Mouse (Mus musculus) right cerebral cortex, adult 2 months (tissue): Measurements from ENCODE around the gene Myrf.
A peak's percentile ranks its signal among the peaks of the same experiment; 100 is the strongest.
"Not testable (repeated sequence)": the region's sequence is repeated elsewhere in the genome, so short reads cannot be mapped to it uniquely, and the experiment has no call there.

Experiments
- DNase-seq, 2 experiments: peaks; one replicate each; pipeline ENCODE4 v3.0.0; 2021 to 2022; ENCODE audit warnings: low spot score in 2 of 2

Gene Myrf

DNA sequence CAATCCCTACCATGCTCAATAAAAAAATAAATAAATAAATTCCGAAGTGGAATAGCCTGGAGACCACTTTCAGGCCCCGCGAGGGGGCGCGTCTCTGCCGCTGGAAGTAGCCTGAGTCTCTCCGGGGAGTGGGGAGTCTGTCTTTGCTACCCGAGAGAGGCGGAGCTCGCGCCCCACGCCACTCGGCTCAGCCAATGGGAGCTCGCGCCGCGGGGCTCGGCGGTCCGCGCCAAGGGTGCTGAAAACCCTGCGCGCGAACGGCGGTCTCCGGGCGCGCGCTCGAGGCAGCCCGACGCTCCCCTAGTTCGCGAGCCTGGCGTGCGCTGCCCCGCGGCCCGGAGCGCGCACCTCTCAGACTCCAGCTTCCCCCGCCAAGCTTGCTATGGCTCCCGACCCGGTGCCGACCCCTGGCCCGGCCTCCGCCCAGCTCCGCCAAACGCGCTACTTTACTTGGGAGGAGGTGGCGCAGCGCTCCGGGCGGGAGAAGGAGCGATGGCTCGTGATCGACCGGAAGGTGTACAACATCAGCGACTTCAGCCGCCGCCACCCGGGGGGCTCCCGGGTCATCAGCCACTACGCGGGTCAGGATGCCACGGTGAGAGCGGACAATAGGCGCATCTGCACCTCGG is 57.8 kb downstream of the Myrf start, which contains the start of gene Fads1:
Gene Fads1 (plus strand): TSS at position 219 of the 629 bp plus-strand sequence.
- peak; percentile 94 to 95 for DNase-seq

DNA sequence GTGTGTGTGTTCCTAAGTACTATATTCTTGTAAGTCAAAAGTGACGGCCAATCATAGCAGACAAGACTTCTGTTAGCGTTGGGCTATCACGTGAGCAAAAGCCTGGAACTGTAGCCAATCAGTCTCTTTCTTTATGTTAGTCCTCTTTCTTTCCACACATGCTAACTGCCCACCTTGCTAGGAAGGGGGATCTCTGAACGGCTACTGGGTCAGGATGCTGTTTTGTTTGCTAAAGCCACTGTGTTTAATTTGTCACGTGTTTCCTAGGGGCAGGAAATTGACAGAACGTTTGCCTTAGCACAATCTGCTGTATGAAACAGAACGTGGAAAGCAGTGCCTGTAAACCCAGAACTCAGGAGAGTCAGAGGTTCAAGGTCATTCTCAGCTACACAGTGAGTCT is 58.4 kb downstream of the Myrf start:
- no peak for DNase-seq

GRCm38 (mm10) chr19:10181225-10181624 is 59.3 kb downstream of the Myrf start:
- peak; percentile 47 to 62 for DNase-seq

- no peak for DNase-seq
Measured at GRCm38 (mm10) chr19:10176941-10177372, 63.6 kb downstream of the Myrf start.

DNA sequence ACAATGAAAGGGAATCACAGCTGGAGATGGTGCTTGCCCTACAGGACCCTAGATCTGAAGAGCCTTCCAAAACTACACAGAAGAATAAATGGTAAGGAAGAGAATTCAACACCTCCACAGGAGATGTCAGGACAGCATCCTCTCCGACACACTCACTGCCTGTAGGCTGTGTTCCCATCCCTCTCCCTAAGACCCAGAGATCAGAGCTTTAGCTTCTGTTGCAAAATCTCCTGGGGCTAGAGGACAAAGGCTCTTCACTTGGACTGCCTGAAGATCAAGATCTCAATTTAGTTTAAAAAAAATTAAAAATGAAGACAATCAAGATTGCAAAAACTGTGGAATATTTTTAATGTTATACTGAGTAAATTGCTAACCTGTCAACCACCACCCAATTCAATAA is 64.1 kb downstream of the Myrf start:
- DNase-seq: no peak

- DNase-seq: no peak
Measured at GRCm38 (mm10) chr19:10174956-10175355, 65.6 kb downstream of the Myrf start.

GRCm38 (mm10) chr19:10173844-10174539 is 66.6 kb downstream of the Myrf start:
- no peak for DNase-seq

- DNase-seq: no peak
Measured at GRCm38 (mm10) chr19:10173116-10173718, 67.3 kb downstream of the Myrf start.

- DNase-seq: peak; percentile 66 to 80
Measured at GRCm38 (mm10) chr19:10171846-10172245, 68.7 kb downstream of the Myrf start.

DNA sequence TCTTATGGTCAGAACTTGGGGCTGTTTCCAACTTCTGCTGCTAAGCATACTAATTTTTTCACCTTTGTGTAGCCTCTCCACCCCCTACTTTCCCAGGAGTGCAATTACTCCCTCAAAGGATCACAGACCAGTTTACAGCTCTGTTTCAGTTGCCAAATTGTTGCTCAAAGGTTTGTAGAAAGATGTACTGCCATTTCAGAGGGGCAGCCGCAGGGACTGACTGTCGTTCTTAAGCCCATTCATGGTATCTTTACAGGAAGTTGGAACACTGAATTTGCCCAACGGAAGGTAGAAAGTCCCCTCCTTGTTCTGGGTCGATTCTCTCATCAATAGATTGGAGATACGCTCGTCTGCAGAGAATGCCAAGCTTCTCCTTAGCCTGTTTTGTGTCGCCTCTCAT is 69.2 kb downstream of the Myrf start:
- no peak for DNase-seq

- no peak for DNase-seq
Measured at GRCm38 (mm10) chr19:10170466-10170865, 70.1 kb downstream of the Myrf start.

DNA sequence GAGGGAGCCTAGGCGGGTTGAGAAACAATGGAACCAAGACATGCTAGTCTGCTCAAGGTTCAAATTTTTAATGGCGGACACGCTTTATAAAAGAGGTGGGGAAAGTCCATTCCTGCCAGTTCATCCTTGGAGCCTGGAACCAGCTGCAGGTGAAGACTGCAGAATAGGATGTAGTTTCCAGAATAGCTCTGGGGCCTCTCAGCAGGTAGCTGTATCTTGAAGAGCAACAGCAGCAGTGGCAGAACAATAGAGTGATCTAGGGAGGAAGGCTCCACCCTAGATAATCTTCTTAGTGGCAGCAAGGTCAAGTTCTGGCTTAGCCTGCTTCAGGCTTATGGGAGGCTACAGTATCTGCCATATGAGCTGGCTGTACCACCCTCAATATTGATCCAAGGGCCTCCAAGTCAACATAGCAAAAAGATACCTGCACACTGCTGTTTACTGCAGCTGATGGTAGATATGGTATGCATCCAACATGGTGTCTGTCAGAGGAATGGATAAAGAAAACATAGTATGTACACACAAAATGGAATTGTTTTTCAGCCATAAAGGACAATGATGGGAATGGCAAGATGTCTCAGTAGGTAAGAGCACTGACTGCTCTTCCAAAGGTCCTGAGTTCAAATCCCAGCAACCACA is 70.7 kb downstream of the Myrf start:
- not testable (repeated sequence) for DNase-seq

DNA sequence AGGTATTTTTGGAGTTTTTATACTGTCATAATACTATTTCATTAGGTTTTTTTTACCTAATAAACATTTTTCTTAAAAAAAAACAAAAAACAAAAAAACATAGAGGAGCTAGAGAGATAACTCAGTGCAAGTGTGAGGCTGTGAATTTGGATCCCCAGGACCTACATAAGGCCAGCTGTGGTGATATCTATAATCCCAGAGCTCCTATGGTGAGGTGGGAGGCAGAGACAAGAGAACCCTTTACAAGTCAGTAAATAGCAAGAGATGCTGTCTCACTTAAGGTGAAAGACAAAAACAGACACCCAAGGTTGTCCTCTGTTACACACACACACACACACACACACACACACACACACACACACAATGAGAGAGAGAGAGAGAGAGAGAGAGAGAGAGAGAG is 71.4 kb downstream of the Myrf start:
- no peak for DNase-seq

- DNase-seq: no peak
Measured at GRCm38 (mm10) chr19:10168441-10168840, 72.1 kb downstream of the Myrf start.

DNA sequence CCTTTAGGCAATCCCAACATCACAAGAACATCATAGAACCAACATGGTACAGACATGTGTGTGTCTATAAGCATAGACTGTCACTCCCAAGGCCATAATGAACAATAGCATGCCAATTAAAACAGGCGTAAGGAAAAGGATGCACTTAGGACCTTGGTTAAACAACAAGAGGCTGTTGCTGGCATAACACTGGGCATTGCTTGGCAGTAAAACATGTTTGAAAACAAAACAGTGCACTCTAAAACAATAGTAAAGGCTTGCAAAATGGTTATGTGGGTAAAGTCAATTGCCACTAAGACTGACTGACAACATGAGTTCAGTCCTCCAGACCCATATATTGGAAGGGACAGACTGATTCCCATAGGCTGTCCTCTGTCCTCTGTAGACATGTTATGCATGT is 72.6 kb downstream of the Myrf start:
- DNase-seq: no peak

GRCm38 (mm10) chr19:10167112-10167511 is 73.4 kb downstream of the Myrf start:
- no peak for DNase-seq

DNA sequence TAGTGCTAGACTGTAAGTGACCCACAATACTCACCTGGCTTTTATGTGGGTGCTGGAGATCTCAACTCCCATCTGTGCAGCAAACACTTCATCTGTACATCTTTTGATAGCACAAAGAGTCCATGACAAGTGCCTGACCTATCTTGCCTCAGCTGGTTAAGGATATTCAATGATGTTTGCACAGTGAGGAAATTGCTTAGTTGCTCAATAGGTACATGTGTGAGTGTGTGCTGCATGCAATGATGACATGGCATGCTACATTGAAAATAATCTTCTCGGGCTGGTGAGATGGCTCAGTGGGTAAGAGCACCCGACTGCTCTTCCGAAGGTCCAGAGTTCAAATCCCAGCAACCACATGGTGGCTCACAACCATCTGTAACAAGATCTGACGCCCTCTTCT is 74.6 kb downstream of the Myrf start:
- DNase-seq: not testable (repeated sequence)

DNA sequence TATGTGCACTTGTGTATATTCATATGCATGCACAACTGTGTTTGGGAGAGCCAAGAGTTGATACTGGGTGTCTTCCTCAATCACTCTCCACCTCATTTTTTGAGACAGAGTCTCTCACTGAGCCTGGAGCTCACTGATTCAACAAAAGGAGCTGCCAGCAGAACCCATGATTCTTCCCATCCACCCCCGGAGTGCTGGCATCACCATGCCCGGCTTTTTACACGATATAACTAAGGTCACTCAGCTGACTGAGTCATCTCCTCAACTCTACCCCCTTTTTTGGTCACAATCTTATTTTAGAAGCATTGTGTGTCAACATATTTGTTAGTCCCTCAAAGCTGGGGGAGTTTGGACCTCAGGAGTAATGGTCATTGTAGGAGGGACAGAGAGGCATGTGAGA is 76.7 kb downstream of the Myrf start:
- no peak for DNase-seq
